ENCODE assay signal across 8 mouse cellular contexts in the genomic region with DNA sequence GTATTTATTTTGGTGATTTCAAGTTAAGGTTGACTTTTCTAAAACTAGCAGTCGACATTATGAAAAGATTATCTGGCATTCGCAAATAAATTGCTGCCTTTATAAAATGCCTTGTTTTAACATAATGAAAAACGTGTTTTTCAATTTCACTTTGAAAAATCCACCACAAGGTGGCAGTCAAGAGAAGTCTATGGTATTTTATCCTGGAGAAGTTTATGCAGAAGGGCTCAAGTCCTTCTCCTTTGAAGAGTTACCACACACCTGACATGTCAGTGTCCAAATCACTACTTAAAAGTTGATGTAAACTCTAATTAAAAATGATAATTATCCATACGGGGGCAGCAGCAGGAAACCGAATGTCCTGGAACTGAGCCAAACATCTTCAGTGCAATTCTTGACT.
DNase-seq lines count a peak whose midpoint lies in the region; ATAC-seq and TF ChIP-seq lines count a peak whose summit lies in the region.

No protein-coding gene starts in this region.

- no peaks in the 10 kb centered on the region for H3K9me3 ChIP-seq in midbrain, embryonic 12.5 days
- H3K9me3 ChIP-seq in midbrain, embryonic 16.5 days (replicated peaks; ENCODE audit: control insufficient read depth, low read length, poor library complexity, severe bottlenecking) = no peaks in the 10 kb centered on the region
- no peaks in the 10 kb centered on the region for H3K9me3 ChIP-seq in forebrain, embryonic 12.5 days

- no peak overlapping the region for H3K27ac ChIP-seq in heart, adult 2 months
- no peak overlapping the region for H3K27ac ChIP-seq in midbrain, embryonic 12.5 days (replicated peaks)
- no peak overlapping the region for H3K27ac ChIP-seq in midbrain, embryonic 16.5 days (ENCODE audit: low read length)
- no peak overlapping the region for H3K27ac ChIP-seq in forebrain, embryonic 12.5 days

- TF ChIP-seq EP300 in heart, adult 2 months (IDR thresholded peaks at IDR 0.05; ENCODE audit: insufficient read depth, low read depth, low read length) = no peak

- no peak overlapping the region for H3K4me3 ChIP-seq in heart, adult 2 months
- H3K4me3 ChIP-seq in midbrain, embryonic 12.5 days = no peak overlapping the region
- H3K4me3 ChIP-seq in midbrain, embryonic 16.5 days (ENCODE audit: low read depth, low read length) = no peak overlapping the region
- no peak overlapping the region for H3K4me3 ChIP-seq in forebrain, embryonic 12.5 days (replicated peaks)
- no peak overlapping the region for H3K4me3 ChIP-seq in myocyte

- no peaks in the 10 kb centered on the region for H3K27me3 ChIP-seq in heart, adult 2 months (ENCODE audit: control insufficient read depth, insufficient read depth, low read length)
- no peaks in the 10 kb centered on the region for H3K27me3 ChIP-seq in midbrain, embryonic 12.5 days
- H3K27me3 ChIP-seq in midbrain, embryonic 16.5 days (ENCODE audit: control insufficient read depth, insufficient read depth, low read depth, low read length) = no peaks in the 10 kb centered on the region
- H3K27me3 ChIP-seq in forebrain, embryonic 12.5 days = no peaks in the 10 kb centered on the region
- H3K27me3 ChIP-seq in myocyte (ENCODE audit: control insufficient read depth, insufficient read depth, insufficient read length) = no peaks in the 10 kb centered on the region

- TF ChIP-seq POLR2A in heart, adult 2 months (IDR thresholded peaks at IDR 0.05; ENCODE audit: insufficient read depth, low read depth, low read length) = no peak
- no peak for TF ChIP-seq POLR2A in myocyte (IDR thresholded peaks at IDR 0.05; ENCODE audit: insufficient read length, low read depth)

- WGBS in heart, adult 2 months = 7% methylated on average over 5 of the region's 5 CpGs
- 13% methylated on average over 5 of the region's 5 CpGs for WGBS in midbrain, embryonic 12.5 days
- WGBS in midbrain, embryonic 16.5 days = 12% methylated on average over 5 of the region's 5 CpGs
- 10% methylated on average over 5 of the region's 5 CpGs for WGBS in forebrain, embryonic 12.5 days

- intact Hi-C loops in heart, adult 2 months (cut with DNase I) = no loop called here

- no peak overlapping the region for H3ac ChIP-seq in myocyte (ENCODE audit: control insufficient read depth, insufficient read length)

- peak; percentile 70 for TF ChIP-seq CTCF in heart, adult 2 months (IDR thresholded peaks at IDR 0.05)

- peak; percentile 60; the same call in 1 of the 2 replicates for ATAC-seq in midbrain, embryonic 12.5 days (ENCODE audit: low FRiP score, low read depth)
- no peak for ATAC-seq in midbrain, embryonic 16.5 days
- ATAC-seq in forebrain, embryonic 12.5 days (ENCODE audit: low FRiP score) = peak; percentile 60; the same call in 1 of the 2 replicates
- ATAC-seq in monocyte, adult 5-6 weeks (replicated peaks; ENCODE audit: insufficient number of reproducible peaks, low FRiP score, low TSS enrichment, poor library complexity, severe bottlenecking) = no peak

- no peaks in the 10 kb centered on the region for H3K4me1 ChIP-seq in heart, adult 2 months (ENCODE audit: control insufficient read depth, insufficient read depth, low read length)
- no peaks in the 10 kb centered on the region for H3K4me1 ChIP-seq in midbrain, embryonic 12.5 days
- no peaks in the 10 kb centered on the region for H3K4me1 ChIP-seq in midbrain, embryonic 16.5 days (ENCODE audit: control insufficient read depth, insufficient read depth, low read length)
- no peaks in the 10 kb centered on the region for H3K4me1 ChIP-seq in forebrain, embryonic 12.5 days

- H3K9ac ChIP-seq in heart, adult 2 months (ENCODE audit: low read depth, low read length) = no peak overlapping the region
- H3K9ac ChIP-seq in midbrain, embryonic 12.5 days (replicated peaks) = no peak overlapping the region
- H3K9ac ChIP-seq in midbrain, embryonic 16.5 days (ENCODE audit: low read depth, low read length) = no peak overlapping the region
- no peak overlapping the region for H3K9ac ChIP-seq in forebrain, embryonic 12.5 days

- no peak overlapping the region for H3K4me2 ChIP-seq in midbrain, embryonic 12.5 days (replicated peaks)
- no peak overlapping the region for H3K4me2 ChIP-seq in midbrain, embryonic 16.5 days (ENCODE audit: low read length)
- H3K4me2 ChIP-seq in forebrain, embryonic 12.5 days = no peak overlapping the region
- peak overlapping the region; percentile 22 for H3K4me2 ChIP-seq in myocyte (ENCODE audit: low read depth)

- no peak for DNase-seq in heart, adult 2 months
- DNase-seq in heart, adult 11 months = no peak
- no peak for DNase-seq in gastrocnemius, adult 8-10 months (ENCODE audit: low spot score in 2 of 2)

- no peaks in the 10 kb centered on the region for H3K79me2 ChIP-seq in heart, adult 2 months (replicated peaks; ENCODE audit: control insufficient read depth, insufficient read depth, low read length)
- no peaks in the 10 kb centered on the region for H3K79me2 ChIP-seq in myocyte (ENCODE audit: control insufficient read depth, insufficient read depth)

- no peaks in the 10 kb centered on the region for H3K36me3 ChIP-seq in heart, adult 2 months (ENCODE audit: control insufficient read depth, insufficient read depth, low read length)
- no peaks in the 10 kb centered on the region for H3K36me3 ChIP-seq in midbrain, embryonic 12.5 days
- H3K36me3 ChIP-seq in midbrain, embryonic 16.5 days (ENCODE audit: control insufficient read depth, insufficient read depth, low read length) = no peaks in the 10 kb centered on the region
- H3K36me3 ChIP-seq in forebrain, embryonic 12.5 days (replicated peaks) = no peaks in the 10 kb centered on the region
- H3K36me3 ChIP-seq in myocyte (ENCODE audit: control insufficient read depth, insufficient read depth) = no peaks in the 10 kb centered on the region

TF ChIP-seq in myocyte, 11 proteins besides CTCF, POLR2A, EP300 and RAD21:
- TF ChIP-seq TCF12 (IDR thresholded peaks at IDR 0.05; ENCODE audit: insufficient read depth, poor library complexity, severe bottlenecking) = no peak
- TF ChIP-seq USF1 (IDR thresholded peaks at IDR 0.05; ENCODE audit: low read depth) = no peak
- no peak for TF ChIP-seq E2F4 (IDR thresholded peaks at IDR 0.05; ENCODE audit: insufficient read depth)
- no peak for TF ChIP-seq MYOG (IDR thresholded peaks at IDR 0.05; ENCODE audit: control insufficient read depth in 1 of 3, insufficient read depth in 1 of 3, insufficient read length in 2 of 3, low read depth in 2 of 3)
- no peak for TF ChIP-seq POLR2AphosphoS2 (IDR thresholded peaks at IDR 0.05; ENCODE audit: insufficient read length, low read depth)
- no peak for TF ChIP-seq TCF3 (IDR thresholded peaks at IDR 0.05; ENCODE audit: insufficient read length, low read depth)
- no peak for TF ChIP-seq CEBPB (IDR thresholded peaks at IDR 0.05; ENCODE audit: insufficient read depth, poor library complexity, severe bottlenecking)
- no peak for TF ChIP-seq MYOD1 (IDR thresholded peaks at IDR 0.05; ENCODE audit: control insufficient read depth in 1 of 3, insufficient read length in 2 of 3, low read depth in 2 of 3)
- TF ChIP-seq MAX (IDR thresholded peaks at IDR 0.05; ENCODE audit: low read depth) = no peak
TF ChIP-seq in myocyte: peak in this region for 0.

Comparison
In these comparisons a context has a peak if more than half of its experiments do, and no peak if none do; other contexts are left out.
1. ATAC-seq: peak in midbrain, embryonic 12.5 days (single experiment) and forebrain, embryonic 12.5 days (single experiment); none in midbrain, embryonic 16.5 days (single experiment) and monocyte, adult 5-6 weeks (single experiment).